Mouse (Mus musculus) gastrocnemius, adult 8-10 months (tissue): ENCODE measurements around the gene Car2. TPM values are rescaled to one million over a fixed set of nuclear protein-coding genes. Genes with fewer than 3 reads are reported as not detected.
A peak's percentile ranks its signal among the peaks of the same experiment; 100 is the strongest.

ENCODE experiments used
- DNase-seq, 2 experiments: peaks; one replicate each; pipeline ENCODE4 v3.0.0; 2022; ENCODE audit warnings: low spot score in 2 of 2
- total RNA-seq, 4 experiments: library from RNA; stranded (reverse); gene quantifications; 2 replicates each; pipeline ENCODE4 v1.2.4; 2022

Gene Car2
- 10 to 100 TPM; 14.3 to 25.3 (median 18.2) TPM for total RNA-seq

- peak in 1 of 2 experiments; percentile 47 for DNase-seq
These were observed at the start of gene Car2 for GRCm38 (mm10) chr3:14886102-14887098. Gene Car2 (plus strand): TSS chr3:14886273.

- no peak for DNase-seq
These were observed 47.1 kb upstream of the Car2 start for GRCm38 (mm10) chr3:14838936-14839335.

GRCm38 (mm10) chr3:14839466-14840118 is 46.5 kb upstream of the Car2 start:
- peak in 1 of 2 experiments; percentile 15 for DNase-seq

GRCm38 (mm10) chr3:14848587-14849254 is 37.4 kb upstream of the Car2 start:
- no peak for DNase-seq

- DNase-seq: no peak
These were observed 32.1 kb upstream of the Car2 start for GRCm38 (mm10) chr3:14853966-14854365.

GRCm38 (mm10) chr3:14854446-14854845 is 31.6 kb upstream of the Car2 start:
- DNase-seq: no peak

GRCm38 (mm10) chr3:14857874-14858273 is 28.2 kb upstream of the Car2 start:
- no peak for DNase-seq

- DNase-seq: peak; percentile 51 to 71
These were observed 25.8 kb upstream of the Car2 start for GRCm38 (mm10) chr3:14860291-14860690.

GRCm38 (mm10) chr3:14861165-14861564 is 24.9 kb upstream of the Car2 start:
- DNase-seq: no peak

- DNase-seq: no peak
These were observed 24.3 kb upstream of the Car2 start for GRCm38 (mm10) chr3:14861787-14862186.

- no peak for DNase-seq
These were observed 23.4 kb upstream of the Car2 start for GRCm38 (mm10) chr3:14862654-14863021.

GRCm38 (mm10) chr3:14863022-14863711 is 22.9 kb upstream of the Car2 start, which contains the start of gene Car3:
Gene Car3 (plus strand): TSS chr3:14863512.
- DNase-seq: peak in 1 of 2 experiments; percentile 25

GRCm38 (mm10) chr3:14863922-14864321 is 22.2 kb upstream of the Car2 start:
- DNase-seq: no peak

- DNase-seq: no peak
These were observed 20.1 kb upstream of the Car2 start for GRCm38 (mm10) chr3:14865941-14866340.

- DNase-seq: peak; percentile 57 to 58
These were observed 16.3 kb upstream of the Car2 start for GRCm38 (mm10) chr3:14869779-14870178.

GRCm38 (mm10) chr3:14870528-14870927 is 15.5 kb upstream of the Car2 start:
- no peak for DNase-seq

- DNase-seq: peak in 1 of 2 experiments; percentile 29
These were observed 14.7 kb upstream of the Car2 start for GRCm38 (mm10) chr3:14871386-14871785.

GRCm38 (mm10) chr3:14874402-14875040 is 11.6 kb upstream of the Car2 start:
- no peak for DNase-seq

- DNase-seq: no peak
These were observed 9.7 kb upstream of the Car2 start for GRCm38 (mm10) chr3:14876325-14876918.

- no peak for DNase-seq
These were observed 8.7 kb upstream of the Car2 start for GRCm38 (mm10) chr3:14877251-14877909.
